Mouse (Mus musculus): ENCODE results near the gene Stk26.

Gene Stk26

DNA sequence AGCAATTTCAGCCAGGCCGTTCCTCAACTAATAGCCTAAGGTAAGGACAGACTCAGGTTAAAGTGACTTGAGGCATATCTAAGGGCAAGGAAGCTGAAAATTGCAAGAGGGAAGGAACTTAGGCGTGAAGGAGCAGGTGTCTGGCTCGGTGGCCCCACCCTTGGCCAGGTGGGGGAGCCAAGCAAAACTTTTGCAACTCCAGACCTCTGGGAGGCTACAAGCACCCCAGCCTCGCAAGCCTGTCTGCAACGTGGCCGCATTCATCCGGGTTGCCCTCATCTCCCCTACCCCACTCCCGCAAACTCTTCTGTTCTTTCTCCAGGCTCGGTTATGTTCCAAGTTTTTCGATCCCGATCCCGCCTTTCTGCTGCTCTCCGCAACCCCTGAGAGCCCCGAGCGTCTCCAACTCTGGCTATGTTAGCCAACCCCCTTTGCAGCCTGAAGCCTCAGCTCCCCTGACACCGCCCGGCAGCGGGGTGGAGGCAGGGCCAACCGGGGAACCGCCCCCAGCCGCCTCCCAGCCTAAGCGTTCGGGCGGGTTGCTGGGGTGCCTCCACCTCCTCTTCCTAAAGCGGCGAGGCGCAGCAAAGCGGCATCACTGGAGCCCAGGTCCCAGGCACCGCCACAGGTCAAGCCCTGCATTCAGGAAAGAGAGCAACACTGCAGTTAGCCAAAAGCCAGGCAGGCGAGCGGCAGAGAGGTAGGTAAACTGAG, at the start of gene Stk26:
Stk26 (plus strand) TSS at position 201 of the 714 bp plus-strand sequence.
- CTCF ChIA-PET = interaction anchor here (0.6 kb wide), 1 partner anchor 35 kb away, joined by 3 read pairs; no protein-coding TSS in a partner anchor

- CTCF ChIA-PET = no interaction called here
Observed at GRCm38 (mm10) chrX:50793005-50793680, 47.7 kb upstream of the Stk26 start.

DNA sequence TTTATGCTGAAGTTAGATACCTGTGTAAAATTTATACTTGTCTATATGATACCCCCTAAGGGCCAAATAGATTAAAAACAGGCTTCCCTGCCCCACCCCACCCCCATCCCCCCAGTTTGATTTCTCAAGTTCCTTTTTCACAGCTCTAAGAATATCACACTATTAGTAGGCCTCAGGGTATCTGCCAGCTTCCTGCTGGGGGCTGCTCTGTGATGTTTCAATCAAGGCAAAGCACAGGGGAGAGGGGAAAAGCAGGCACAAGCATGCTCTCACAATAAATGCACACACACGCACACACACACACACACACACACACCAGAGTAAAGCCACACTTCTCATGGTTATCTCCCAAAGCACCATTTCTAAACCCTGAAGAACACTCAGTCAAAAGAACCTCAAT, 43.0 kb upstream of the Stk26 start:
- CTCF ChIA-PET = interaction anchor here (0.5 kb wide), 1 partner anchor 35 kb away, joined by 3 read pairs; no protein-coding TSS in a partner anchor

DNA sequence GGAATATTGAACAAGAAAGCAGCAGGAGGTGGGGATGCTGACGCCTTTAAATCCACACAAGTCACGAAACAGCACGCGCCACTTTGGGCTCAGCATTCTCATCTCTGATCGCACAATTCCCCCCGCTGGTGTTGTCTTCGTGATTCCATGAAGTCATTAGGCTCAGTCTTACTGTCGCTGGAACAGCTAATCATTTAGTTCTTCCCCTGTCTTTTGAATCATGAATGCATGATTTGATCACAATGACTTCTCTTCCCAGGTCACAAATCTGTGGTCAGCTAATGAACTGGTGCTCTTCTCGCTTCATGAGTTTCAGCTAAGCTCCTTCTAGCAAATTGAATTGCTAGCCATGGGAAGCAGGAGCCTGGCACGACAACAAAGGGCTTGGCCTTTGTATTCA, 42.3 kb upstream of the Stk26 start:
- CTCF ChIA-PET = no interaction called here

- CTCF ChIA-PET = interaction anchor here (0.6 kb wide), 1 partner anchor 104 kb away, joined by 4 read pairs; no protein-coding TSS in a partner anchor
Observed at GRCm38 (mm10) chrX:50799656-50800188, 41.1 kb upstream of the Stk26 start.

DNA sequence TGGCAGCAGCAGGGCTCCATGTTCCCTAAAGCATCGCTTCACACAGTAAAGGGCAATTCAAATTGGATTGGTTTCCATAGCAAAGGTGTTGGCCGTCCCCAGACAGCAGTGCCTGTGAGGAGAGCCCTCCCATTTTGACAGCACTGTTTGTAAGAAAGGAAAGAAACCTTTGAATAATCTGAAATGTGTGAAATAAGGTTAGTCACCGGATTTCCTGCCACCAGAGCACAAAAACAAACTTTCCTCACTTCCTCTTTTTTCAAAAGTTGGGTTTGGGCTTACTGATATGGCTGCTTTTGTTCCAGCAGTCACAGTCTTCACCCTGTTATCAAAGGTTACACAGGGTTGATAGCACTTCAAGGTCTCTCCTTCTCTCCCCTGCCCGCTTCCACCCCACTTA, 35.2 kb upstream of the Stk26 start:
- CTCF ChIA-PET = interaction anchor here (0.6 kb wide), 1 partner anchor 36 kb away, joined by 3 read pairs; no protein-coding TSS in a partner anchor

DNA sequence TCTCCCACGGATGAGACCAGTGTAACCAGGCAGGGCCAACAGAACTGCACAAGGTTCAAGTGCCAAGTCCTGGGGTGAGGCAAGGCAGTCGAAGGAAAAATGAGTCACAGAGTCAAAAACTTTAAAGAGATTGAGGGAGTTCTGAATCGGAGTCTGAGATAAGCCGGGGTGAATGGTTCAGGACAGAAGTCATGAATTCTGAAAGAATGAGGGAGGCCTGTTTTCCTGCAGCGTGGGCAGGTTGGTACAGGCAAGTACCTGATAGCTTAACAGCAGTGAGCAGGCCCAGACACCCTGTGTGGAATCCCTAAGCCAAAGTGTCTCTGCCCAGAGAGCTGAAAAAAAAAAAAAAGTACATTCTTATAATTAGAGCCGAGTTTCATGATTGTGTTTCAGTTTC, 17.0 kb upstream of the Stk26 start:
- CTCF ChIA-PET = no interaction called here

DNA sequence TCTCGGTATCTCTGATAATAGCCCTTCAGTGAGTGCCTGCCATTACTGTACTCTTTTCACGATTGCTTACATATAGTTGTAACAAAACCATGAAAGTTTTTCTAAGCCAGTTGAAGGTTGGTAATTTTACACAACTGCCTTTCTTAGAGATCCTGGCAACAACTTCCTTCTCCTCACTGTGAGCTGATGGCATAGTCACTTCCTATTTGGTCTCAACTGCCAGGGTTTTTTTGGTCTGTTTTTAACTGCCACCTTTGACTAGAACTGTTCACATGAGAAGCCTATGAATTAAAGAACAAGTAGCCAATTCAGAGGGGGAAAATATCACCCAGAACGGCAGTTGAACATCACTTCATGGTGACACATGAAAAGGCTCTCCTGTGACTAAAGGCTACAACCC, 5.3 kb upstream of the Stk26 start:
- CTCF ChIA-PET = no interaction called here

DNA sequence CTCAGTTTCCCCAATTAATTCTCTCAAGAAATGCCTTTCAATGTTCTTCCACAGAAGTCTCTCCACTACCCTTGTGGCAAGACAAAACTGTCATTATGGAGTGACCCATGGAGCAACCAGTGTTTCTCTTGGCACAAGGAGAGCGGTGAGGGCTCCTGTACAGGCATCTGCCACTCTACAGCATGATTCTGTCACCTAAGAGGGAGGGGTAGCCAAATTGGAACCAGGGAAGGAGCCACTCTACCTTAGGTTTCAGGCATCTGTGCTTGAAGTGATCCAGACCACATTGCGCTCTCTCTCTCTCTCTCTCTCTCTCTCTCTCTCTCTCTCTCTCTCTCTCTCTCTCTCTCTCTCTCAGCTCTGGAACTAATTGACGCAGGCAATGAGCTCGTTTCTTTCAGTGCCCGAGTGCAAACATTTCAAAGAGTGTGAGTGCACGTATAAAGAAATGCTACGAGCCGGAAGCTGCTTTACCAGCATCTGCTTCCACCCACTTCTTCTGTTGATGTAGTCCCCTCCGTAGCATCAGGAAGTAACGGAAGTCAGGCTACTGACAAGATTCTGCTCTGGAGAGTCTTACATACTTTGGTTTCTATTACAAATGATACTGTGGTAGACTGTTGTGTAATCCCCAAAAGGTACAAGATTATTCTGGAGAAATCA, 4.7 kb upstream of the Stk26 start:
- CTCF ChIA-PET = interaction anchor here (0.6 kb wide), 1 partner anchor 19 kb away, joined by 8 read pairs; no protein-coding TSS in a partner anchor

DNA sequence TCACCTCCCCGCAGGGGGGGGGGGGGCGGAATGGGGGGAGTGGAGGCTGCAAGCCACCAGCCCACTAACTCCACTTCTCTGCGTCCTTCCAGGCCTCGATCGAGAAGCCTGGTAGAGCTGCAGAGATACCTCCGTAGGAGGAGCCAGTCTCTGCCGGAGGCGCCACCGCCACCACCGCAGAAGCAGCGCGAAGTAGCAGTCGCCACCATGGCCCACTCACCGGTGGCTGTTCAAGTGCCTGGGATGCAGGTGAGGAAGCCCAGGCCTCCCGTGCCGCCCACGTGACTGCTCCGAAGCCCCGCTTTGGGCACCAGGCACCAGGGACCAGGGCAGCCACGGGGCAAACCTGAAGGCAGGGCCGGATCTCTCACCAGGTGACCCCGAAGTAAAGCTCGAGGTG, 740 bp downstream of the Stk26 start:
- CTCF ChIA-PET = interaction anchor here (0.6 kb wide), 1 partner anchor 36 kb away, joined by 3 read pairs; no protein-coding TSS in a partner anchor

DNA sequence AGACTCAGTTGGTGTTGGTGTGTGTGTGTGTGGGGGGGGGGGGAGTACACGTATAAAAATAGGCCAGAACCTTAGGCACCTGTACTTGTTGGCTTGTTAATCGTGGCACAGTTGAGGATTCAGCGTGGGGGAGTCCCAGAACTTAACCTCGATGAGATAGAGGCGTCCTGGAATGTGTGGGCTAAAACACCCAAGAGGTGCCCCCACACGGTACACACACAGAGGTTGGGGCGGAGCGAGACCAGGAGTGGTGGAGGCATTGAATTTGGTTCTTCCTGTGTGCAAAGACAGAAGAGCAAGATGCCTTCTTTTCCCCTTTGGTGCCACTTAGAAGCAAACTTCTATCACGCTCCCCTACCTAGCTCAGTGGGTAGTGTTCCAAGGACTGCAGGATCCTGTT, 1.2 kb downstream of the Stk26 start:
- CTCF ChIA-PET = interaction anchor here (0.6 kb wide), 1 partner anchor 36 kb away, joined by 3 read pairs; no protein-coding TSS in a partner anchor

DNA sequence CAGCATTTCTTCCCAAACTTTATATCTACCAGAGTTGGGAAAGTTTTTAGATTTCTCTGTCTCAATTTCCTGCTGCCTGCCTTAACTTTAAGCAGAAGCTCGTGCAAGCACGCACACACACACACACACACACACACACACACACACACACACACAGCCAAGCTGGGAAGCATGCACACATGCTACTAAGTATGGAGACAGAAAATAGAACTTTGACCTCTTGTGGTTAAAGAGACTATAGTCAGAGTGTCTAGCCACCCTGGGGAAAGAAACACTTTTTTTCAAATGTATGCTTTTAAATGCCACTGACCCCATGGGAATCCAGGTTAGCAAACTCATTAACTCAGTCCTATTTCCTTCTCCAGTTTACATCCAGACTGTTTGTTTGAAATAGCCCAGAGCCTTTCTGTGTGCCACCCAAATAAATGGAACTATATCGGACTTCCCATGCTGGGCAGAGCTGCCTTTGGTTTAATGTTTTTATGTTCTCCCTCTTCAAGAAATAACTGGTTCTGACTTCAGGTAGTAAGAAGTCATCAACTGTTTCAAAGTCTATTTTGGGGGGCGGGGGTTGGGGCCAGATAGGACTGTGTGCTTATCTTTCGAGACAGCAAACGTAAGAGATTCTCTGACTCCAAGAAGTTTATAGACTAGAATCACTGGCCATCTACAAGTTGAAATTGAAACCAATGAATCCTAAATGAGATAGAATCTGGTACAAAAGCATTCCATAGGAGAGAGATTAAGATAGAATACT, 9.8 kb downstream of the Stk26 start:
- CTCF ChIA-PET = no interaction called here

- CTCF ChIA-PET = no interaction called here
Observed at GRCm38 (mm10) chrX:50863771-50864170, 22.9 kb downstream of the Stk26 start.

GRCm38 (mm10) chrX:50864734-50865133, 23.9 kb downstream of the Stk26 start:
- CTCF ChIA-PET = no interaction called here

- CTCF ChIA-PET = no interaction called here
Observed at GRCm38 (mm10) chrX:50874246-50875002, 33.6 kb downstream of the Stk26 start.

- CTCF ChIA-PET = interaction anchor here (0.7 to 0.8 kb wide), 2 partner anchors 212 to 218 kb away, joined by 5 read pairs; no protein-coding TSS in a partner anchor
Observed at GRCm38 (mm10) chrX:50887999-50888398, 47.2 kb downstream of the Stk26 start.

GRCm38 (mm10) chrX:50903497-50903896, 62.6 kb downstream of the Stk26 start:
- CTCF ChIA-PET = no interaction called here

GRCm38 (mm10) chrX:50909915-50910314, 69.1 kb downstream of the Stk26 start:
- CTCF ChIA-PET = no interaction called here

- CTCF ChIA-PET = no interaction called here
Observed at GRCm38 (mm10) chrX:50917389-50917788, 76.5 kb downstream of the Stk26 start.

GRCm38 (mm10) chrX:50918754-50919153, 77.9 kb downstream of the Stk26 start:
- CTCF ChIA-PET = no interaction called here

All from spleen, embryonic (tissue).